Mouse (Mus musculus): Measurements from ENCODE around the gene Dnase1l2.

GRCm38 (mm10) chr17:24446590-24446989 is 3.7 kb upstream of the Dnase1l2 start:
- TF ChIP-seq POLR2A (IDR thresholded peaks at IDR 0.05; ENCODE audit: insufficient read depth, low read depth, low read length) (no peak), CTCF (IDR thresholded peaks at IDR 0.05; ENCODE audit: insufficient read depth, low read depth, low read length) (no peak)
